Mouse (Mus musculus) gastrocnemius, postnatal 14 days (tissue): Measurements from ENCODE around the gene Gm45021. TPM values are rescaled to one million over a fixed set of nuclear protein-coding genes. Genes with fewer than 3 reads are reported as not detected.
"Not testable (repeated sequence)": the region's sequence is repeated elsewhere in the genome, so short reads cannot be mapped to it uniquely, and the experiment has no call there.

Experiments used
- DNase-seq: peaks from one replicate; pipeline ENCODE4 v3.0.0; 2021; ENCODE audit warnings: mixed read lengths
- intact Hi-C: fragments of 180-260 bp; cut with DNase I; formaldehyde crosslinking; loops from one replicate; pipeline ENCODE4 v1.15.1; 2025; ENCODE audit warnings: low total_unique reads
- total RNA-seq, 2 experiments: library from RNA; stranded (reverse); gene quantifications; 2 replicates each; pipeline ENCODE4 v1.2.3; 2021

Gm45021 gene
- total RNA-seq, 2 experiments from 2014 or later: not detected

DNA sequence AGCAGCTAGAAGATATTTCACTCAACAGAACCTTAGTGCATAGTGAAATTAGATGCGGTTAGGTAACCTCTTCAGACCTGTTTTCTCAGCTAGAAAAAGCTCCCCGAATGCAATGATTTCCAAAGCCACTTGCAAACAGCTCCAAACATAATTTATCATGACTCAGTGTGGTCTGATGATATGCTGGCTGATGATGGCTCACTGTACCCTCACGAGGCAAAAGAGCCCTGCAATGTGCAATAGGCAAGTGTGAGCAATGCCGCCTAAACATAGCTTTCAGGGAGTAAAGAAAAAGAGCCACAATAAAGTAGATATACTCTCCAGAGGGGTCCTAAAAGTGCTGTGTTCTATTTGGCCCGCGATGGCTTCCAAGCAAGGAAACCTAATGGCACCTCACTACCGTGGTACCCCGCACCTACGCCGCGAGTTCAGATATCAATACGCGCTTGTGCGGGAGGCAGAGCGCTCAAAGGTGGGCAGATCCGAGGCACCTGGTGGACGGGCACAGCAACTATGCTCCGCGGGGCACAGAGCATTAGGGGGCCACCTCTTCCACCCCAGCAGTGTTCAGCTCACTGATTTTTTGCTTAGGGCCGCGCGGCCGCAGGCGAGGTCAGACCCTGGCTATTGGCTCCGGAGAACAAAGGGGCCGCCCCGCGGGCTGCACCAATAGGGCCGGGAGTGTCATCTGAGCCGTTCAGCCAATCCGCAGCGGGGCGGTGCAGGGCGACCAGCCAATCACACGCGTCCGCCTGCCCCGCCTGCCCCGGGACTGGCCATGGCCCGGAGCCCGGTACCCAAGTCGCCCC lies 12.1 kb downstream of the Gm45021 start, which contains the start of gene Zfp775:
Gene Zfp775, plus strand, starts transcription at position 793 of the 809 bp plus-strand sequence.
- intact Hi-C loops: no loop called here
- peak; percentile 99 for DNase-seq

DNA sequence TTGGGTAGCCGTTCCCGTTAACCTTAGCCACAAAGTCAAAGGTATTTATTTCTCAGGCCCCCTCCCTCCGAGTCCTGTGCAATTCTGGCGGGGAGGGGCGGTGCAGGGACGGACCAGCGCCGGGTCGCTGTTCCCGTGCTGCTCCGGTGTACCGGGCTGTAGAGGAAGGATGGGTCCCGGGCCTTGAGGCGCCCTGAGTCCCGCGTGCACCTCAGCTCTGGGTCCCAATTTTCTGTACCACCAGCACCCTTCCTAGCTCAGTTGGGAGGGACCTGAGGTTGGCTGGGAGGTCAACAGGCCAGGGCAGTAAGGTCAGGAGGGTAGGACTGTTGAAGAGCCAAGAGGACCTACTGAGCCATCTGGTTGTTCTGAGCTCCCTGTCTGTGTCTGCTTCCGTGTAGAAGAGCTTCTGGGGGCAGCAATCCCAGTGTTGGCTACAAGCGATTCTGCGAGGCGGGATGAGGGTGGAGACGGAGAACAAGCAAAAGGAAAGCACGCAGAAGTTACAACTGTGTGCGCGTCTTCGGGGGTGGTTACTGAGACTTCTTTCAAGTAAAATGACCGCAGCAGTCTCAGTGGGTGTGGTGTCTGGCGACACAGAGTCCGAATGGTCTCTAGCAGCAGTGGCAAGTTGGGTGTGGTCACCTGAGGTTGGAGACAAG lies 12.8 kb downstream of the Gm45021 start:
- peak; percentile 27 for DNase-seq
- intact Hi-C loops: no loop called here

DNA sequence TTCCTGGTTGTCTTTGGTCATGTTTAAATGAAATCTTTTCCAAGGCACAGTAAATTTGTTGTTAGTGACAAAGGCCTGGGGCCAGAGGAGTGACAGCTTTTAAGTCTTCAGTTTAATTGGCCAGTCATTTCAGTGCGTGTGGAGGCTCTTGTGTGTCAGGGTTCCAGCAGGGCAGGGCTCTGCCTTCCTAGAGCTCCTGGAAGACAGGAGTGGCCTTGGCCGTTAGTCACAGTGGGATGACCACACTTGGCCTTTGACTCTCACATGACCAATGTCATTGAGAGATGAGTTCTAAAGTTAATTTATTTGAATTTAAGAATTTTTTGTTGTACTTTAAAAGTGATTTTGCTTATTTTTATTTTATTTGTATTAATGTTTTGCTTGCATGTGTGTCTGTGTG lies 18.7 kb downstream of the Gm45021 start:
- no peak for DNase-seq
- intact Hi-C loops: no loop called here

DNA sequence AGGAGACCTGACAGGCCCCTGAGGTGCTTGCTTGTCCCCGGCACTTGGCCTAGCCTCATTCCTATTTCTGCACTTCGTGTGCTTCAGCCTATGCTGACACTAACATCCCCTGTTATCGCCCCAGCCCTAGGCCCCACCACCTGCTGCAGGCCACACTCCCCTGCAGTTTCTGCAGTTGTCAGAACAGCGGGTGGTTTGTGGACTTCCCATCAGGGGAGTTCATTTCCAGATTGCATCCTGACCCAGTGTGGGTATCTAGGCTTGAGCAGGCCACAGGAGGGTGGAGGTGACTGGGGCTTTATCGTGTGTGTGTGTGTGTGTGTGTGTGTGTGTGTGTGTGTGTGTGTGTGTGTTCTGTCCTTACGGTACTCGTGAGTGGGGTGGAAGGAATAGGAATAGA lies 20.1 kb downstream of the Gm45021 start:
- no peak for DNase-seq
- intact Hi-C loops: no loop called here

DNA sequence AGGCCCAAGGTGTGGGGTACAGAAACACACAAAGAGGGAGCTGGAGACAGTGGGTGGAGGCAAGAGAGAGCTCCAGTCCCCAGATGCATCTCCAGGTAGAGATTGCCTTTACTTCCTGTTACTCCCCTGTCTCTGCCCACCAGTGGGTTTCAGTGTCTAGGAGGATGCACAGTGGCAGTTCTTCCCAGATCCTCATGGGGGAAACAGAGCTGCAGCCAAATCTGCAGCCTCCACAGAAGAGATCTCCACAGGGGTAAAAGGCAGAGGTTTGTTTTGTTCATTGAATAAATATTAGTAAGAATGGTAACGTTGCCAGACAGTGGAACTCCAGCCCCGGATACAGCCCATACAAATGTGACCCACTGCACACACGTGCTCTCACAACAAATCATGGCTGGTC lies 21.2 kb downstream of the Gm45021 start:
- intact Hi-C loops: loop anchor here (2.0 kb wide), 1 partner anchor 30 kb away; no protein-coding TSS in a partner anchor
- no peak for DNase-seq

DNA sequence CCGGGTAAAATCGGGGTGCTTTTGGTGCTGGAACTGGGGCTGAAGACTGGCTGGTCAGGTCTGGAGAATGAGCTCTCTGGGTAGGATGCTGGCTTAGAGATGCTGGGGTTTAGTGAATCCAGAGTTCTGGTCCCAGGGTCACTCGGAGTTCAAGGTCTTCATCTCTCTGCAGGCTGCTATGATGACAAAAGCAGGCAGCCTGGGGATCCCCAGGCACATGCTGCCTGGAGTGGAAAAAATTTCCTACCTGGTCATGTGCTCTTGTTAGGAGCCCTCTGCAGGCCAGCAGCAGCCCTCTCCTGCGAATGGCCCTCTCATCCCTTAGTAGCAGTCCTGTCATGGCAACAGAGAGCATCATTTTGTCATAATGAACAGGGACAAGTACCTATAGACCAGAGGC lies 24.1 kb downstream of the Gm45021 start:
- intact Hi-C loops: no loop called here
- no peak for DNase-seq

DNA sequence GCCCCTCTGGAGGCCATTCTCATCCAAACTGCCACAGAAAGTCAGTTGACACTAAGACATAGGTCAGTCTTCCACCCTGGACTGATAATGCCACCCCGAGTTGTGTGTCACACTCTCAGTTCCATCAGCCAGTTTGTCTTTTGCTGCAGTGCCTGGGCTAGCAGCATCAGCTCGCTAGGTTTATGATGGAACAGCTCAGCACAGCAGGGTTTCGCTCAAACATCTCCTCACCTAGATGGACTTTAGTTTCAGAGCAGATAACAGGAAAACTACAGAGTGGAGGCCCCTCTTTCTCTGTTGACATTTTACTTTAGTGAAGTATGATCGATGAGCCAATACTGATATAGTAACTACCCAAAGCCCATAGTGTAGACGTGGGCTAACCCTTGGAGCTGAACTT lies 25.3 kb downstream of the Gm45021 start:
- DNase-seq: no peak
- intact Hi-C loops: no loop called here

DNA sequence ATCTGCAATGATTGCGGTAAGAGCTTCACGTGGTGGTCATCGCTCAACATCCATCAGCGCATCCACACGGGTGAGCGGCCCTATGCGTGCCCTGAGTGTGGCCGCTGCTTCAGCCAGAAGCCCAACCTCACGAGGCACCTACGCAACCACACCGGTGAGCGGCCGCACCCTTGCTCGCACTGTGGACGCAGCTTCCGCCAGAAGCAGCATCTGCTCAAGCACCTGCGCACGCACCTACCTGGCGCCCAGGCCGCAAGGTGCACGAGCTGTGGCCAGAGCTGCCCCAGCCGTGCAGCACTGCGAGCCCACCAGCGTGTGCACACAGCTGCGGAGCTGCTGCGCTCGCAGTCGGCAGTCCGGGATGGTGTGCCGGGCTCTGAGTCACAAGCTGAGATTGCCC lies 30.6 kb downstream of the Gm45021 start:
- no peak for DNase-seq
- intact Hi-C loops: no loop called here

DNA sequence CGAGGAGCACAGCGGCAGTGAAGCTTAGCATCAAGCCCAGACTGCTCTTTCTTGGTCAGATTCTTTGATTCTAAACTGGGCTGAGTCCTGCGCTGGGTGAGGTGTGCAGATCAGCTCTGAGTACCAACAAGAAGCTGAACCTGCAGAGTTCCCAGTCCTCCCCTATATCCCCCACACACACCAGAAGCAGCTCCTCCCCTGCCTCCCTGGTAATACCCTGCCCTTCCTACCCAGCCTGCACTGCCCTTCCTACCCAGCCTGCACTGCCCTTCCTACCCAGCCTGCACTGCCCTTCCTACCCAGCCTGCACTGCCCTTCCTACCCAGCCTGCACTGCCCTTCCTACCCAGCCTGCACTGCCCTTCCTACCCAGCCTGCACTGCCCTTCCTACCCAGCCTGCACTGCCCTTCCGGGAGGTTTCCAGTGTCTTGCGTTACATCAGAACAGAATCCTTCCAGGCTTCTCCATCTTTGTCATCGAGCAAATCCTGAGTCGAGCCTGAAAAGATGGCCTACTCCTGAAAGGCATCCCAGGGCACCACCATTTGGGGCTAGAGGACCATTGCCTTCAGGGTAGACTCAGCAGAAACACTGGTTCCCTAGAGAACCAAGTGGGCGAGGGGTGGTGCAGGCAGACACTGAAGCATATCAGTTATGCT lies 32.9 kb downstream of the Gm45021 start:
- DNase-seq, intact Hi-C loops: not testable (repeated sequence)

DNA sequence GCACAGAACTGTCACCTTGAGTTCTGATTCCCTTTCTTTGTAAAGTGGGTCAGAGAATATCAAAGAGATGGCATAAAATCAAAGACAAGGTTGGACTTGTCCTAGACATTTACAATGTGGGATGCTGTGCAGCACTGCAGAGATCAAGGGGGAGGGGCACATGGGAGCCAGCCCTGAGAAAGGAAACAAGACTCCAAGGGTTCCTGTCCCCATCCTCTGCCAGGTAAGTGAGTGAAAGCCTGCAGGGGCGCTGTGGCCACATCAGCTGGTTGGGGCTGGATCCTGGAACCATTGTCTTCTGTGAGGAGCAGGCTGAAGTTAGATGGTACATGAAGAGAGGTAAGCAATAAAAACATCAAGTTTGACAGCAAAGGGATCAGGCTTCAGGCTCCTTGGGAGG lies 34.0 kb downstream of the Gm45021 start:
- intact Hi-C loops: no loop called here
- DNase-seq: no peak

DNA sequence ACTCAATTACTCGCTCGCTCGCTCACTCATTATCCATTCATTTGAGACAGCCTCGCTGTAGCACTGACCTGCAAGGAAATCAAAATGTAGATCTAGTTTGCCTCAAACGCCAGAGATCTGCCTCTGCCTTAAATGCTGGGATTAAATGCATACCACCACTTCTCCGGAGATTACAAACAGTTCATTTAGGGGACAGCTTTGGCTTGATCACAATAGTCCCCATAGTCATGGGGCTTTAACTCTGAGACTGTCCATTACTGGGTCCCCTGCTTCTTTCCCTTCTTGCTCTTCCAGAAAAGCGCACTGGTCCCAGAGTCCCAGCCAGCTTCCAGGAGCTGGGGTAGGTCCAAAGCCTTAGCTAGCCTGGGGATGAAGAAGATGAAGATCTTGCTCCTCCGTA lies 37.1 kb downstream of the Gm45021 start, which contains the start of gene AI854703:
Gene AI854703, plus strand, starts transcription at position 301 of the 400 bp plus-strand sequence.
- DNase-seq: no peak
- intact Hi-C loops: no loop called here

DNA sequence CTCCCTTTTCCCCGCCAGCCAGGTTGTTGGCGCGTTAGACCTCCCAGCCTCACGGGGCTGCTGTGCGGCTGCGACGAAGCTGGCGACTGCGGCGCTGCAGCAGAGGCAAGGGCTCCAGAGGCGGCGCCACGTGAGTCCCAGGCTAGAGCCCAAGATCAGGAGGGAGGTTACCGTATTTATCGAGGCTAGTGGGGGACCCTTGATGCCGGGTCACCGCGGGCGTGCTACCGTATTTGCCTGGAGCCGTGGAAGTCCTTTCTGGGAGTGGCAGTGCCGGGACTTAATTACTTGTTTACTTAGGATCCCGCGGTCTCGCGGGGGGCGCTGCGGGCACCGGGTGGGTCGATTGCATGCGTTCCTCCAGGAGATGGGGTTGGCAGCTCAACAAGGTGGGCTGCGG lies 37.6 kb downstream of the Gm45021 start:
- intact Hi-C loops: no loop called here
- DNase-seq: peak; percentile 55

DNA sequence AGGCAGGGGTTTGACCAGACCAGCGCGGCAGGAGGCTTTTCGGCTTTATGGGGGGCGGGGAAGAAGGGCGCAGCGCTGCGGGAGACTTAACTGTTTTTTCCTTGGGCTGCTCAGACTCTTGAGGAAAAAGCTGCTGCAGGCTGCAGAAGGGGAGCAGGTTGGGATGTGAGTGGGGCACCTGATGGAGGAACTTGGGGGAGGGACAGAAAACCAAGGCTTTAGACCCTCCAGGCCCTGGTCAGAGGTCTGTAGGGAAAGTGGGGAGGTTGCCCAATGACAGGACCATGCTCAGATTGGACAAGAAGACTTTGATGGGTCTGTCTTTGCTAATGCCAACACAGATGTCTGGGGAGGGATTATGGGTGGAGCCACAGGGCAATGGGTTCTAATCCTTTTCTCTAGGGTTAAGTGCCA lies 38.1 kb downstream of the Gm45021 start:
- no peak for DNase-seq
- intact Hi-C loops: no loop called here

DNA sequence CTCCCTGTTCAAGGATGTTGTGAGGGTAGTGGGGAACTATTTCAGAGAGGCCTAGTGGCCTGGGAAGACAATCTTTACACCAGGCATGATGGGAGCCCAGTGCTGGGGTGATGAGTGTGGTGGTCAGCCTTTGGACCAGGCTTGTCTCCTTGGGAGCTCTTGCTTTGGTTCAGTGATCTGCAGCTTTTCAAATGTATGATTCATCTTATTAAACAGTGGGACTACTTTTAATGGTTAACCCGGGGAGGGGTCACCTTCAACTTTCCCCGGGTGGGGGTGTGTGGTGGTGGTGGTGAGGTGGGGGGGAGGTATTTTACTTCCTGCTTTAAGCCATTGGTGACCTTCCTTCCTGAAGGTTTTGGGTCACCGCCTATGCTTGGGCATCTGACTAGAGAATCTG lies 39.0 kb downstream of the Gm45021 start:
- no peak for DNase-seq
- intact Hi-C loops: no loop called here

DNA sequence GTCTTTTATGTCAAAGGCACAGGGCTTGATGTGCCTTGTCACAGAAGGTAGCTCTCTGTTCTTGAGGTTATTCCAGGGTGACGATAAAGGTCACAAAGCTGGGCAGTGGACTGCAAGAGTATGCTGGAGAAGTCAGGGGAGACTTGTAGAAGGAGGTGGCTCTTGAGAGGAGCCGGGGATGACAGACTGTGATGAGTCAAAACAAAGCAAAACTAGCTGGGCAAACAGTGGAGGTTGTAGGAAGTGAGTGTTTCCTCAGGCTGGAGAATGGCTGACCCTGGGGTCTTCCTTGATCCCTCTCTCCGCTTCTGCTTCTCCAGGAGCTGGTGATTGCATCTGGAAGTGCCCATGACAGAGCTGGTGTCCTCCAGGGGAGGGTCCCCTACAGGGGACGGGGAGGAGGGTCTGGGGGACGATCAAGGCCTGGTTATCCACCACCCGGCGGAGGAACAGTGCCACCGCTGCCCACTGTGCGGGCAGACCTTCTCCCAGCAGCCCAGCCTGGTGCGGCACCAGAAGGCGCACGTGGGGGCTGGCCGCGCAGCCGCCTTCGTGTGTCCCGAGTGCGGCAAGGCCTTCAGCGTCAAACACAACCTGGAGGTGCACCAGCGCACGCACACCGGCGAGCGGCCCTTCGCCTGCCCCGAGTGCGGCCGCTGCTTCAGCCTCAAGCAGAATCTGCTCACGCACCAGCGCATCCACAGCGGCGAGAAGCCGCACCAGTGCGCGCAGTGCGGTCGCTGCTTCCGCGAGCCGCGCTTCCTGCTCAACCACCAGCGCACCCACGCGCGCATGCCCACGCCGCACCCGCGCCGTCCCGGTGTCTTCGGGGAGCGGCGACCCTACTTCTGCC lies 39.6 kb downstream of the Gm45021 start:
- intact Hi-C loops: no loop called here

DNA sequence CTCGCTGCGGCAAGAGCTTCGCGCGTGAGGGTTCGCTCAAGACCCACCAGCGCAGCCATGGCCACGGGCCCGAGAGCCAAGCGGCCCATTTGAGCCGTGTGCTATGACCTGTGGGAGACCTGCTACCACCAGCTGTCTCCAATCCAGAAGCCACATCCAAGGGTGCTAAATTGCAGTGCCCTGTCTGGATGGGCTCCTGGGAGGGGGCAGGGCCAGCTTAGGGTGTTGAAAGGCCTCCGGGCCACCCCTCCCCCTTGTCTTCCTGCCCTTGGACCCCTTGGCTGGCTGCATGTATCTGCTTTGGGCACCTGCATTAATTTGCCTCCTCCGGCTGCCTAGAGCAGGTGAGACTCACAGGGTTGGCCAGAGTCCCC lies 40.2 kb downstream of the Gm45021 start:
- no peak for DNase-seq
- intact Hi-C loops: no loop called here

More for the DNA sequence above, 39.6 kb downstream of the Gm45021 start:
- no peak for DNase-seq

DNA sequence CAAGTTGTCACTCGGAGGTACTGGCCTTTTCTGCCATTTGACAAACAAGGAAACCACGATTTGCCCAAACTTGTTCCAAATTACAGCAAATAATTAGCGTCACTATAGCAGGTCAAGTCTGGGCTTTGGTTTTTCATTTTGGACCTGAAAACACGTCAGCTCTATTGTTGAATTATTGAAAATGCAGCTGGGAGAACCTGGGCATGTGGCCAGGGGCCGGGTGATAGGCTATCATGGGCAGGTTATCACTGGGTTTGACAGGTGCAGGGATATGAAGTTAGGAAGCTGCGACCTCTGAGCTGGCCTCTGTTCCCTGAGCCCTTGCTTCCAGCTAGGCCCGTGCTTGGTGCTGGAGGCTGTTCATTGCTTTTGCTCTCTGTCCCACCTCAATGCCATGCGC lies 41.4 kb downstream of the Gm45021 start:
- DNase-seq: no peak
- intact Hi-C loops: no loop called here

DNA sequence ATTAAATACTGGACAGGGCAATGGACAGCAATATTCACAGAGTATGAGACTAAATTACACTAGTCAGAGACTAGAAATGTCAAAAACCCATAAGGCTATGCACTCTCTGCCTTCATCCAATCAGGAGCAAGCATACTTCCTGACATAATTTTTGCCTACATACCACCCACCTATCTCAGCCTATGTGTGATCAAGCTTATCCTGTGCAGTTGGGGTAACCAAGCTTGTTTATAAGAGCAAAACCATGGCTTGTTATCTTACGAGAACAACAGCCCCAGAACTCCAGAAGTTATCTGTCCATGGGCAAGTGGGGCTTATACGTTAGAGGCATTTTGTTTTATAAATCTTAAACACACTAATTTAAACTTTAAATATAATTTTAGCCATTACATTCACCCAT lies 45.7 kb downstream of the Gm45021 start:
- no peak for DNase-seq
- intact Hi-C loops: no loop called here

DNA sequence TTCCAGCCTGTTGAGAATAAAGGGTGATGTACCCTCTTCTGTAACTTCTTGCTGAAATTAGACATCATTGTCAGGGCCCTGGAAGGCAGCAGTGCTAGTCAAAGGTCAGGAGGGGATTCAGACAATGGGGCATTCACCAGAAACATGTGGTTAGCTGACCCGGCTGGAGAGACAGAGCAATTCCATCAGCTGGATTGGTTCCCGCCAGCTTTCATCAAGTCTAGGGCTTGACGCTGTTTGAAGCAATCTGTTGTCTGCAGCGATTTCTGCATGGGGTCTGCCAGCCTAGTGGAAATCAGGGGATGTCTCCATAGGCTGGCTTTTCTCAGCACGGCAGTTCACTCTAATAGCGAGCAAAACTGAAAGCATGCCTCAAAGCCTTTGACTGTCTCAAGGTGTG lies 47.1 kb downstream of the Gm45021 start:
- DNase-seq: no peak
- intact Hi-C loops: no loop called here
